Mouse (Mus musculus): Measurements from ENCODE around the gene Atf7ip. TPM values are rescaled to one million over a fixed set of nuclear protein-coding genes. Genes with fewer than 3 reads are reported as not detected.

Gene Atf7ip
- polyA plus RNA-seq, 1 experiment, result 75.8 TPM

DNA sequence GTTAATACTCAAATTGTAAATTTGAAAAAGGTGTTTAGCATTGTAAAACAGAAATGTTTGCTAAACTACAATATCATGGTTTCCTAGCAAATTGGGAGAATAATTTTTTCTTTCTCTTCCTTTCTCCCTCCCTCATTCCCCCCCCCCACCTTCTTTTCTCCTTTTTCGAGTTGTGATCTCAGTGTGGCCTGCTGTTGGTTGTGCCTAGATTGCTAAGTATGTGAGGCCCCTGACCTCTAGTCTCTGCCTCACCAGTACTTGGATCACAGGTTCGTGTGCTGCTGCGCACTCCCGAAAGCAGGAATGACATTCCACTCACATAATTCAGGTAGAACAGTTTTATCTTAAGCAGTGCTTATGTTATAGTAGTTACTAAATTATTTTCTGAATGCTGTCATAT lies 27.8 kb downstream of the Atf7ip start:
- Histone ChIP-seq H3K4me1 (ENCODE audit: control insufficient read depth, insufficient read depth, low read length) (peaks cover 12% of the 10 kb centered on the region; the same call in 1 of the 2 replicates), H3K4me3 (ENCODE audit: insufficient read depth, low read length) (no peak overlapping the region), H3K27ac (ENCODE audit: insufficient read depth, low read length) (no peak overlapping the region)
- no peak for TF ChIP-seq POLR2A (IDR thresholded peaks at IDR 0.05; ENCODE audit: low read depth, low read length)
- TF ChIP-seq CTCF (IDR thresholded peaks at IDR 0.05; ENCODE audit: borderline replicate concordance, insufficient read depth, low read length), result no peak

DNA sequence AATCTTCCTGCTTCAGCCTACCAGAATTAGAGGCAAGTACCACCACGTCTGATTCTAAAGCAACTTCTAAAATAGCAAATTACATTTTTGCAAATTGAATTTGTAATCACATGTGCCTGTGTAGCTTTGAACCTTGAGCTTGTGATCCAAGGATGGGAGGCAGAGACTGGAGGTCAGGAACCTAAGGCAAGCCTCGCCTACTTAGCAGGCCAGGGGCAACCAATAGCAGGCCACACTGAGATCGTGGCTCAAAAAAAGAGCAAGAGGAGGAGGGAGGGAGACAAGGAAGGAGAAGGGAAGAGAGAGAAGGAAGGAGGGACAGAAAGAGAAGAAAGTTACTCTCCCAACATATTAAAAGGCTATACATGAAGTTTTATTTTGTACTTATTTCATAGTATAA lies 28.5 kb downstream of the Atf7ip start:
- Histone ChIP-seq H3K27ac (ENCODE audit: insufficient read depth, low read length) (no peak overlapping the region), H3K4me1 (ENCODE audit: control insufficient read depth, insufficient read depth, low read length) (peaks cover 12% of the 10 kb centered on the region; the same call in 1 of the 2 replicates), H3K4me3 (ENCODE audit: insufficient read depth, low read length) (no peak overlapping the region)
- no peak for TF ChIP-seq CTCF (IDR thresholded peaks at IDR 0.05; ENCODE audit: borderline replicate concordance, insufficient read depth, low read length)
- TF ChIP-seq POLR2A (IDR thresholded peaks at IDR 0.05; ENCODE audit: low read depth, low read length), result no peak

DNA sequence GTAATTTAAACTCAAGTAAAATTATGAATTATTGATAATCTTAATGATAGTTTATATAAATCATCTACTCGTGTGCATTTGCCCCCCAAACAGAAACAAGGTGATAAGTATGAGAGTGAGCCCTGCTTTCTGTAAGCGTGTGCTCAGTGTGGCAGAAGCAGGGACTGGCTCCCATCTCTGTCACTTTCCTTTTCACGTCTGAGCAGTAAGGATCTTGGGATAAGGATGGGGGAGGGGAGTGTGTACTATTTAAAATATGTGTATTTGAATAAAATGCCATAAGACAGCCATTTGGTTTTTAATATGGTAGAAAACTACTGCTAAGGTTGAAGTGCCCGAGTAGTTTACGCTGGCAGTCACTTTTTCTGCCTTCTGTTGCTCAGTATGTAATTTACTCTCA lies 29.2 kb downstream of the Atf7ip start:
- Histone ChIP-seq H3K4me1 (ENCODE audit: control insufficient read depth, insufficient read depth, low read length) (peaks cover 12% of the 10 kb centered on the region; the same call in 1 of the 2 replicates), H3K27ac (ENCODE audit: insufficient read depth, low read length) (no peak overlapping the region)
- no peak for TF ChIP-seq CTCF (IDR thresholded peaks at IDR 0.05; ENCODE audit: borderline replicate concordance, insufficient read depth, low read length)
- TF ChIP-seq POLR2A (IDR thresholded peaks at IDR 0.05; ENCODE audit: low read depth, low read length), result no peak

DNA sequence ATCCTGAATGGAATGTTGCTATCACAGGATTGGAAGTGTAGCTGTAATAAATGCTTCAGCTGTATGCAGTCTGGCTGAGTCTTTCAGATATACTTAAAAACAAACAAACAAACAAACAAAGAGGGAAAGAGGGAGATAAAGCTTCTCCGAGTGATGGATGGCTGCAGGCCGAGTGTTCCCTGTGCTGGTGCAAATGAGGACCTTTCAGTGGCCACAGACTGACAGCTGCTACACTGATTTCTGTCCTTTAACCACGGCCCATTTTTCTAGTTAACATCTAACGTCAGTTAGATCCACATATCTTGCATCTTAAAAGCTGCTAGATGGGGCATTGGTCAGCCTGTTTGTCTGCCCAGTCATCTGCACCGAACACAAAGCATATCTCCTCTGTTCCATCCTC lies 30.2 kb downstream of the Atf7ip start:
- H3K4me3 ChIP-seq (ENCODE audit: insufficient read depth, low read length), result no peak overlapping the region
- TF ChIP-seq POLR2A (IDR thresholded peaks at IDR 0.05; ENCODE audit: low read depth, low read length) (no peak), CTCF (IDR thresholded peaks at IDR 0.05; ENCODE audit: borderline replicate concordance, insufficient read depth, low read length) (no peak)
- H3K27ac ChIP-seq (ENCODE audit: insufficient read depth, low read length), result no peak overlapping the region
- H3K4me1 ChIP-seq (ENCODE audit: control insufficient read depth, insufficient read depth, low read length), result peaks cover 13% of the 10 kb centered on the region; the same call in 1 of the 2 replicates

More for the DNA sequence above, 29.2 kb downstream of the Atf7ip start:
- H3K4me3 ChIP-seq (ENCODE audit: insufficient read depth, low read length), result no peak overlapping the region

DNA sequence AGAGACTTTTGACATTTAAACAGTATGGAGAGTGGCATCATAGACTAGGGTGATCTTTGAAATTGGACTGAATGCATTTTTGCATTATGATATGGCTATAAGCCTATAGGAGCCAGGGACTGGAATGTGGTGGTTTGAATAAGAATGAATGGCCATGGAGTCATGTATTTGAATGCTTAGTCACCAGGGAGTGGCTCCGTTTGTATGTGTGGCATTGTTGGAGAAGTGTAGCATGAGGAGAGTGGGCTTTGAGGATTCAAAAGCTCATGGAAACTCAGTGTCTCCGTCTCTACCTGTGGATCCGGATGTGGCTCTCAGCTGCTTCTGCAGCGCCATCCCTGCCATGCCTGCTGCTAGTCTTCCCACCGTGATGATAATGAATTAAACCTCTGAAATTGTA lies 35.4 kb downstream of the Atf7ip start:
- peak overlapping the region; percentile 51 for H3K27ac ChIP-seq (ENCODE audit: insufficient read depth, low read length)
- peak overlapping the region; percentile 4; the same call in 1 of the 2 replicates for H3K4me3 ChIP-seq (ENCODE audit: insufficient read depth, low read length)
- peaks cover 9% of the 10 kb centered on the region for H3K4me1 ChIP-seq (ENCODE audit: control insufficient read depth, insufficient read depth, low read length)
- no peak for TF ChIP-seq CTCF (IDR thresholded peaks at IDR 0.05; ENCODE audit: borderline replicate concordance, insufficient read depth, low read length)
- TF ChIP-seq POLR2A (IDR thresholded peaks at IDR 0.05; ENCODE audit: low read depth, low read length), result no peak

DNA sequence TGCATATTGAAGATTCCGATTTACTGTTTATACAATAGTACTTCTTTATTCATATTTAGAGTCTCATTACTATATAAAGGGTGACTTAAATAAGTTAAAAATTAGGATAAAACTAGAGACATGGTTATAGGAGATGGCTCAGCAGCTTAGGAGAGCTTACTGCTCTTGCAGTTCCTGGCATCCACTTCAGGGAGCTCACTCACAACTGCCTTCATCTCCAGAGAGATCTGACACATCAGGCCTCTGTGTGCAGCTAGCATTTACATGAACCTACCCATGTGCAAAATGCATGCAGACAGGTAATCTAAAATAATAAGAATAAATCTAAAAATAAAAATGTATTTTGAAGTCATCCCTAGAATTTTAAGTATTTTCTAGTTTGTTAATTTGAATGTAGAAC lies 36.1 kb downstream of the Atf7ip start:
- Histone ChIP-seq H3K4me1 (ENCODE audit: control insufficient read depth, insufficient read depth, low read length) (peaks cover 9% of the 10 kb centered on the region), H3K4me3 (ENCODE audit: insufficient read depth, low read length) (no peak overlapping the region), H3K27ac (ENCODE audit: insufficient read depth, low read length) (peak overlapping the region; percentile 51; the same call in 1 of the 2 replicates)
- TF ChIP-seq POLR2A (IDR thresholded peaks at IDR 0.05; ENCODE audit: low read depth, low read length) (no peak), CTCF (IDR thresholded peaks at IDR 0.05; ENCODE audit: borderline replicate concordance, insufficient read depth, low read length) (no peak)

DNA sequence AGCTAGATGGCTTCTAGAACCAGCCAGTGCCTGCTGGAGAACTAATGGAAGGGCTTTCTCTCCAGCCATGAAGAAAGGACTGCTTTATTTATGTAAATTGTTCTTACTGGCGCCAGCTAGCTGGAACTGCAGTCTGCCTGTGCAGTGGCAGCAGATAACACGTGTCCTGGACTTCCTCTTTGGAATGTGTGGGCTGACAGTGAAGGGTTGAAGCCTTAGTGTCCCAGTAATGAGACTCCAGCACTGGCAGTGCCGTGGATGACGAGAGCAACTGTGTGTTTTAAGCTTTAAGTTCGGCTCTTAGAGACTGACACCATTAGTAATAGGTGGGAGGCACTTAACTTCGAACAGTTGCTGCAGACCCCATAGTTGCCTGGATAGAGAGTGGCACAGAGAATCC lies 37.2 kb downstream of the Atf7ip start:
- no peak; the same call in 1 of the 2 replicates for TF ChIP-seq POLR2A (IDR thresholded peaks at IDR 0.05; ENCODE audit: low read depth, low read length)
- no peak for TF ChIP-seq CTCF (IDR thresholded peaks at IDR 0.05; ENCODE audit: borderline replicate concordance, insufficient read depth, low read length)
- Histone ChIP-seq H3K27ac (ENCODE audit: insufficient read depth, low read length) (peak overlapping the region; percentile 56), H3K4me1 (ENCODE audit: control insufficient read depth, insufficient read depth, low read length) (peaks cover 9% of the 10 kb centered on the region), H3K4me3 (ENCODE audit: insufficient read depth, low read length) (no peak overlapping the region)

DNA sequence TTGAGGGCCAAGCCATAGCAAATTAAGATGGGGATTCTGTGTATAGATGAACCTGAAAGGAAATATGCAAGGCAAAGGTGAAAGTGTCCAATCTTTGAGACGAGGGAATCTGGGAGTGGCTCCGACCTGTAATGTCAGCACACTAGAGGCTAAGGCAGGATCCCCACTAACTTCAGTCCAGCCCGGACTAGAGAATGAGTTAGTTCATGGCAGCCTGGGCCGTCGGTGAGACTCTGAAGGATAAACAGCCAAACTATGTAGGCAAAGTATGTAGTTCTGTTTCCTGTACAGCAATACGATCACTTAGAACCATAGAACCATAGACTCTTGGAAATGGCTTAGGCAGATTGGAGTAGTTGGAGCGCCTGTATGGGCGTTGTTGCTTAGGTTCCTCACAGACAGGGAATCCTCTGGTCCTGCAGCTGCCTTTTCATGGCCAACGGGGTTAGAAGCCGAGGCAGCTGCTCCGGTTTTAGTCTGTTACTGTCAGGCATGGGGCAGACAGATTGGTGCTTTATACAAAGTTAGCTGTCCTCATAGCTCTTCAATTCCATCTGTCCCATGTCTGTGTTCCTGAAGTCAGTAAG lies 39.4 kb downstream of the Atf7ip start:
- no peak overlapping the region for H3K4me3 ChIP-seq (ENCODE audit: insufficient read depth, low read length)
- H3K27ac ChIP-seq (ENCODE audit: insufficient read depth, low read length), result no peak overlapping the region
- peaks cover 9% of the 10 kb centered on the region for H3K4me1 ChIP-seq (ENCODE audit: control insufficient read depth, insufficient read depth, low read length)
- TF ChIP-seq POLR2A (IDR thresholded peaks at IDR 0.05; ENCODE audit: low read depth, low read length) (no peak), CTCF (IDR thresholded peaks at IDR 0.05; ENCODE audit: borderline replicate concordance, insufficient read depth, low read length) (no peak)

DNA sequence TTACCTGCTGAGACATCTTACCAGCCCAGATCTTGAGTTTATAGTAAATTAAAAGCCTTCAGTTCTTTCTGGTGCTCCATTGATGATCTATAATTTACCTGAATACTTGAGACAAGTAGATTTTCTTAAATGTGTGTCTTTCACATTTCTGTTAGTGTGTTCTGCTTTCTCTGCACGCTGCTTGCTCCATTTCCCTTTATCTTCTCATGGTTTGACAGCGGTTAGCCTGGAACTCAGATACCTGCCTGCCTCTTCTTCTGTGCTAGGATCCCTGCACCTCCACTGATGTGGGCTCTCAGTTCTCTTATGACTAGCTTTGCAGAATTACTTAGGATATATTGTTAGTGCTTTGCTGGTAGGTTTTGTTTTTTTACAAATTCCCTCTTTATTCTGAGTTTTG lies 40.3 kb downstream of the Atf7ip start:
- no peak overlapping the region for H3K27ac ChIP-seq (ENCODE audit: insufficient read depth, low read length)
- no peak overlapping the region for H3K4me3 ChIP-seq (ENCODE audit: insufficient read depth, low read length)
- H3K4me1 ChIP-seq (ENCODE audit: control insufficient read depth, insufficient read depth, low read length), result peaks cover 6% of the 10 kb centered on the region
- TF ChIP-seq POLR2A (IDR thresholded peaks at IDR 0.05; ENCODE audit: low read depth, low read length) (no peak), CTCF (IDR thresholded peaks at IDR 0.05; ENCODE audit: borderline replicate concordance, insufficient read depth, low read length) (no peak)

DNA sequence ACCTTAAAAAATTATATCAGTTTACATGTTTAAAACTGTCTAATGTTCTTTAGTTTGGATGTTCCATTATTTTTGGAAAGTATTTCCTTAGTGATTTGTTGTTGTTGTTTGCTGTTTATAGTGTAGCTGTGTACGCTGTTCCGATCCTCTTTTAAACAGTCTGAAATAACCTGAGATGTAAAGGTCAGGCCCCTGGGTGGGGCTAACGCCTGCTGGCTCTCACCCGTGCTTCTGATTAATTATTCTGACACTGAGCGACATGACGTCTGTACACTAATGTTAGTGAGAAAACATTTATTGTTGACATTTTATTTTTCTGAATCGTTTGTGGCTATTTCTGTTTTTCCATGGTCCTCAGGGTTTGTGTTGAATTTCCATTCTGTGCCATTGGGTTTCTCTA lies 41.0 kb downstream of the Atf7ip start:
- no peak for TF ChIP-seq CTCF (IDR thresholded peaks at IDR 0.05; ENCODE audit: borderline replicate concordance, insufficient read depth, low read length)
- TF ChIP-seq POLR2A (IDR thresholded peaks at IDR 0.05; ENCODE audit: low read depth, low read length), result no peak
- no peak overlapping the region for H3K4me3 ChIP-seq (ENCODE audit: insufficient read depth, low read length)
- no peak overlapping the region for H3K27ac ChIP-seq (ENCODE audit: insufficient read depth, low read length)
- peaks cover 2% of the 10 kb centered on the region for H3K4me1 ChIP-seq (ENCODE audit: control insufficient read depth, insufficient read depth, low read length)
